Mouse (Mus musculus): ENCODE data around the gene Dglucy.

DNA sequence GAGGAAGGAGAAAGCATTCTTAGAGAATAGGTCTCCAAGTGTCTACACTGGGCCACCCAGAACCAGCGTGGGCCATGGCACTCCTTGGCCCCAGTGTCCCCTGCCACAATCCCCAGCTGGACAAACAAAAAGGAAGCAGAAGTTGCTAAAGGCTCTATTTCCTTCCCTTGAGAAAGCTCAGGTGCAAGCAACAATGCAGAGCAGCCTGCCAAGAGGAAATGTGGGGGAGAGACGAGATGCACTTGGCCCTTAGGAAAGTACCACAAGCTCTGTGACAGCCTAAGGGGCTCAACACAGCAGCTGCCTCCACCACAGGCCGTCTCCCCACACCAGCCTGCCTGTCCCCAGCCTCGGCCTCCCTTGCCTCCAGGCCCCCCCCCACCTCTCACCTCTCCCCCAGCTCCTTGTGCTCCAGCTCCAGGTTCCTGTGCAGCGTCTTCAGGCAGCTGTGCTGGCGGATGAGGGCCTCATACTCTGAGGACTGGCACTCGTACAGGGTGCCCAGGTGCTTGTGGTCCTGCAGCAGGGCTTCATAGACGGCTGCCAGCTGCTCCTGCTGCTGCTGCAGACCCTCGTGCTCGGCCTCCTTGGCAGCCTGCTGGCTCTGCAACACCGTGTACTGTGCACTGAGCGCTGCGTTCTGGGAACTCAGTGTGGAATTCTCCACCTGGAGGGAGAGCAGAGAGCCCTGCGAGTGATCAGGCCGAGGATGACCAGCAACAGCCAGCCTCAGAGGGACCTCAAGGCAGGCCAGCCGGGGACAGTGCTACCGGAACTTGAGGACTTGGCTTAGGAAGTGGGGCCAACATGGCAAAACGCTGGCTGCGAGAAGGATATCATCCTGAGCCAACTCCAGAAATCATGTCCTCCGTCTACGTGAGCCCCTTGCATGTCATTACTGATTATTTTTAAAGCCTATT lies 158.8 kb downstream of the Dglucy start:
- TF ChIP-seq CTCF (IDR thresholded peaks at IDR 0.05; ENCODE audit: borderline replicate concordance, extremely low read depth, insufficient read depth, insufficient read length) = no peak
- TF ChIP-seq POLR2A (IDR thresholded peaks at IDR 0.05; ENCODE audit: borderline replicate concordance, extremely low read depth, insufficient read depth, insufficient read length, poor library complexity, severe bottlenecking) = no peak
